Mouse (Mus musculus) thymus, adult 2 months (tissue): ENCODE measurements around the gene Rhbdd1.

Experiments used
- CTCF ChIP-seq: fragments of 200-500 bp; IDR thresholded peaks from 2 replicates; pipeline ENCODE4 v1.5.1; 2012; ENCODE audit warnings: mild to moderate bottlenecking, control low read depth, low read length, moderate library complexity, borderline replicate concordance; ENCODE audit not compliant: control insufficient read depth, poor library complexity, insufficient read depth; ENCODE audit errors: extremely low read depth
- POLR2A ChIP-seq: fragments of 200-500 bp; IDR thresholded peaks from 2 replicates; pipeline ENCODE4 v1.6.1; 2012; ENCODE audit warnings: mild to moderate bottlenecking, low read length, control low read depth, moderate library complexity; ENCODE audit not compliant: control insufficient read depth, poor library complexity, insufficient read depth; ENCODE audit errors: extremely low read depth

GRCm38 (mm10) chr1:82470516-82471225, 154.4 kb downstream of the Rhbdd1 start:
- no peak for TF ChIP-seq POLR2A
- TF ChIP-seq CTCF = no peak
